Mouse (Mus musculus) heart, adult 2 months (tissue): ENCODE data around the gene Fam162a.

Source experiments
- CTCF ChIP-seq: fragments of 200-600 bp; IDR thresholded peaks from 2 replicates; pipeline ENCODE4 v1.8.1; 2022; ENCODE audit warnings: antibody characterized with exemption, mild to moderate bottlenecking, moderate library complexity
- EP300 ChIP-seq: fragments of 200-500 bp; IDR thresholded peaks from 2 replicates; pipeline ENCODE4 v1.6.1; 2011; ENCODE audit warnings: low read depth, low read length, control low read depth; ENCODE audit not compliant: insufficient read depth

DNA sequence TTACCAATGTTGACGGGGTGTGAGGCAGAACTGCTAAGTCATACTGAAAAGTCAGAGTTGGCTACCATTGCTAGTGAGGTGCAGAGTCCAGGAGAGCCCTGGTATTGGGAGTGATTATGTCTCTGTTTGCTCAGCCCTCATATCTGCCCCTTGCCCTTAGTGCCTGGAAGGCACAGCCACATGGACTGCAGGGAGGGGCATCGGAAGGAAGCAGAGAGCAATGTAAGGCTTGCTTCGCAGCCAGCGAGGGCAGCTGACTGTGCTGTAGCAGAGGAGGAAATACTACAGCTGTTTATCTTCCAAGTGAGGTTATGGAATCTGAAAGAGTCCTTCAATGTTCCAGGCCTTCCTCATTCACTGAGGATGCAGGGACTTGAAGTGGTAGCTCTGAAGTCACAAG, 16.5 kb upstream of the Fam162a start:
- no peak for TF ChIP-seq CTCF
- TF ChIP-seq EP300: no peak
